Mouse (Mus musculus): ENCODE results near the gene Ptov1. TPM values are rescaled to one million over a fixed set of nuclear protein-coding genes. Genes with fewer than 3 reads are reported as not detected.

The Ptov1 gene
- total RNA-seq, 2 experiments from 2014 or later = 239 to 266 TPM

DNA sequence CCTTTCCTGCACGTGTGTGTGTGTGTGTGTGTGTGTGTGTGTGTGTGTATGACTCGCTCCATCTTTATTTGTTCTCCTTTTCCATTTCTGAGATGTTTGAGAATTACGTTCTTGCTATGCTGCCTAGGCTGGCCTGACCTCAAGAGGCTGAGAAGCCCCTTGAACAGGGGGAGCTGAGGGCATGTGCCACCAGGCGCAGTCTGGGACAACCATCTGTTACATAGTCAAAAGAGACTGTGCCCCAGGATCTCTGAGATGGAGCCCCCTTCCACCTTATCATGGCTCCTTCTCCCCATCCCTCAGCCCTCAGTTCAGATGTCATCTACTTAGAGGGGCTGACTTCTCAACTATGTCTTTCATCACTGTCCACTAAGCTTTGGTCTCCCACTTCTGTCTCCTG lies 55.2 kb downstream of the Ptov1 start:
- no peak for DNase-seq

DNA sequence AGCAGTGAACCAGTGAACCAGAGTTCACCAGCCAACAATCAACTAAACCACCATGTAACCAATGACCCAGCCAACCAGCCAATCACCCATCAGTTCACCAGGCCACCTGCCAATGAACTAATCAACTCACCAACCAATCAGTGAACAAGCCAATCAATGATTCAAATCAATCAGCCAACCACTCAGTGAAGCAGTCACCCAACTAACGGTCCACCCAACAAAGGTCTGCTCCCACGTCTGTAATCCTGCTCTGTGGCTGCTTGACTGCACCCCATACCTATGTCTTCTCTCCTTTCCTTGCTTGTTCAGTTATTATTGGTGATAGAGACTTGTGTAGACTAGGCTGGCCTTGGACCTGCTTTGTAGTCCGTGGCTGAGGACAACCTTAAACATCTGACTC lies 55.6 kb downstream of the Ptov1 start:
- DNase-seq = no peak

Small RNAs within 50 kb of the gene (microRNA-seq; reads per million reads assigned to microRNA genes)
- not detected for gene Mir707

Other genes starting within 250 kb of the Ptov1 start
- gene Myh14, start 198.9 kb downstream of the Ptov1 start, total RNA-seq (2021) = 1 to 10 TPM; 5.5 to 9.8 TPM
- not detected for gene Izumo2, start 161.0 kb downstream of the Ptov1 start, total RNA-seq (2021)
- 10 to 100 TPM; 34.3 to 40.2 TPM for gene Vrk3, start 121.4 kb downstream of the Ptov1 start, total RNA-seq (2021)
- gene Zfp473, start 118.7 kb downstream of the Ptov1 start, total RNA-seq (2021) = under 1 TPM; 0.33 to 0.45 TPM
- 10 to 100 TPM; 44.3 to 47.1 TPM for gene Nup62, start 53.7 kb downstream of the Ptov1 start, total RNA-seq (2021)
- gene Il4i1, start 53.4 kb downstream of the Ptov1 start, total RNA-seq (2021) = 1 to 10 TPM; 5.2 TPM
- 100 to 1,000 TPM; 144 to 202 TPM for gene Atf5, start 53.1 kb downstream of the Ptov1 start, total RNA-seq (2021)
- gene Akt1s1, start 20.8 kb downstream of the Ptov1 start, total RNA-seq (2021) = 100 to 1,000 TPM in 1 of 2 experiments, 10 to 100 TPM in 1; 92.4 to 109 TPM
- gene Tbc1d17, start 20.7 kb downstream of the Ptov1 start, total RNA-seq (2021) = 10 to 100 TPM; 61.9 to 73.1 TPM
- gene Pnkp, start 12.6 kb downstream of the Ptov1 start, total RNA-seq (2021) = 10 to 100 TPM; 37.6 to 38.6 TPM
- 10 to 100 TPM; 73.7 to 83.7 TPM for gene Med25, start 22.9 kb upstream of the Ptov1 start, total RNA-seq (2021)
- gene Fuz, start 26.3 kb upstream of the Ptov1 start, total RNA-seq (2021) = 10 to 100 TPM; 19.5 to 24.8 TPM
- gene Ap2a1, start 59.7 kb upstream of the Ptov1 start, total RNA-seq (2021) = 10 to 100 TPM; 83.6 to 93.2 TPM
- gene Tsks, start 73.4 kb upstream of the Ptov1 start, total RNA-seq (2021) = not detected
- gene Cpt1c, start 105.1 kb upstream of the Ptov1 start, total RNA-seq (2021) = 10 to 100 TPM in 1 of 2 experiments, 1 to 10 TPM in 1; 9.8 to 15.3 TPM
- 100 to 1,000 TPM; 254 to 258 TPM for gene Prmt1, start 116.8 kb upstream of the Ptov1 start, total RNA-seq (2021)
- 10 to 100 TPM; 80.3 to 89.6 TPM for gene Irf3, start 127.9 kb upstream of the Ptov1 start, total RNA-seq (2021)
- 10 to 100 TPM; 15.8 to 16.2 TPM for gene Bcl2l12, start 128.9 kb upstream of the Ptov1 start, total RNA-seq (2021)
- gene Scaf1, start 146.6 kb upstream of the Ptov1 start, total RNA-seq (2021) = 10 to 100 TPM; 69.6 to 81.1 TPM
- 10 to 100 TPM; 57.6 to 60.2 TPM for gene Rras, start 148.2 kb upstream of the Ptov1 start, total RNA-seq (2021)
- 10 to 100 TPM; 36.9 to 51.9 TPM for gene Prr12, start 183.1 kb upstream of the Ptov1 start, total RNA-seq (2021)
- 10 to 100 TPM; 39.7 to 45.9 TPM for gene Nosip, start 192.6 kb upstream of the Ptov1 start, total RNA-seq (2021)
- 10 to 100 TPM; 18.5 to 20.0 TPM for gene Prrg2, start 192.9 kb upstream of the Ptov1 start, total RNA-seq (2021)
- 10 to 100 TPM; 65.2 to 71.2 TPM for gene Rcn3, start 222.4 kb upstream of the Ptov1 start, total RNA-seq (2021)
- 100 to 1,000 TPM; 169 to 185 TPM for gene Fcgrt, start 234.1 kb upstream of the Ptov1 start, total RNA-seq (2021)